Mouse (Mus musculus) gastrocnemius, adult 2 months (tissue): Measurements from ENCODE around the gene Tmbim6. TPM values are rescaled to one million over a fixed set of nuclear protein-coding genes. Genes with fewer than 3 reads are reported as not detected.

ENCODE experiments used
- DNase-seq: peaks from one replicate; pipeline ENCODE4 v3.0.0; 2022
- H3K27ac ChIP-seq: fragments of 200-600 bp; 2 replicates; pipeline ENCODE4 v1.8.1; 2022; ENCODE audit warnings: mild to moderate bottlenecking
- H3K4me3 ChIP-seq: fragments of 200-600 bp; 2 replicates; pipeline ENCODE4 v1.8.1; 2022; ENCODE audit warnings: mild to moderate bottlenecking, moderate library complexity
- CTCF ChIP-seq: fragments of 200-600 bp; IDR thresholded peaks from 2 replicates; pipeline ENCODE4 v1.8.1; 2022; ENCODE audit warnings: antibody characterized with exemption, mild to moderate bottlenecking, moderate library complexity
- intact Hi-C: fragments of 180-260 bp; cut with DNase I; formaldehyde crosslinking; loops from one replicate; pipeline ENCODE4 v1.15.1; 2025
- total RNA-seq, 2 experiments: library from RNA; stranded (reverse); gene quantifications; 2 replicates each; pipeline ENCODE4 v1.2.3; 2021

Tmbim6 gene
- total RNA-seq, 2 experiments from 2014 or later: 181 to 184 TPM

GRCm38 (mm10) chr15:99408845-99409244 is 16.2 kb downstream of the Tmbim6 start:
- DNase-seq: no peak
- intact Hi-C loops: no loop called here

GRCm38 (mm10) chr15:99411747-99412146 is 19.1 kb downstream of the Tmbim6 start:
- Histone ChIP-seq H3K4me3 (peak overlapping the region; percentile 23; the same call in 1 of the 2 replicates), H3K27ac (peak overlapping the region; percentile 63; the same call in 1 of the 2 replicates)
- intact Hi-C loops: no loop called here
- peak; percentile 43 for TF ChIP-seq CTCF
- peak; percentile 50 for DNase-seq

More at GRCm38 (mm10) chr15:99408845-99409244, 16.2 kb downstream of the Tmbim6 start:
- Histone ChIP-seq H3K4me3 (no peak overlapping the region), H3K27ac (no peak overlapping the region)
- TF ChIP-seq CTCF: no peak

DNA sequence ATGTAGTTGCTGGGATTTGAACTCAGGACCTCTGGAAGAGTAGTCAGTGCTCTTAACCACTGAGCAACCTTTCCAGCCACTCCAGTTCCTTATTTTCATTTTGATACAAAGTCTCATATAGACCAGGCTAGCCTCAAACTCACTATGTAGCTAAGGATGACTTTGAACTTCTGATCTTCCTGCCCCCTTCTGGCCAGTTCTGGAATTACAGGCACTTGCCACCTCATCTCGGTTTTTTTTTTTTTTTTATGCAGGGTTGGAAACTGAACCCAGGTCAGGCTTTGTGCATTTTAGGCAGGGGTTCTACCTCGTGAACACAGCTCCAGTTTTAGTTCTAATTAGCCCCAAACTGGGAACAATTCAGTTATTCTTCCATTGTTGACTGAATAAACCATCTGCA is 23.1 kb downstream of the Tmbim6 start:
- Histone ChIP-seq H3K4me3 (peak overlapping the region; percentile 37; the same call in 1 of the 2 replicates), H3K27ac (no peak overlapping the region)
- intact Hi-C loops: loop anchor here (1.0 kb wide), 1 partner anchor 56 kb away; no protein-coding TSS in a partner anchor
- TF ChIP-seq CTCF: peak; percentile 82
- DNase-seq: peak; percentile 61

DNA sequence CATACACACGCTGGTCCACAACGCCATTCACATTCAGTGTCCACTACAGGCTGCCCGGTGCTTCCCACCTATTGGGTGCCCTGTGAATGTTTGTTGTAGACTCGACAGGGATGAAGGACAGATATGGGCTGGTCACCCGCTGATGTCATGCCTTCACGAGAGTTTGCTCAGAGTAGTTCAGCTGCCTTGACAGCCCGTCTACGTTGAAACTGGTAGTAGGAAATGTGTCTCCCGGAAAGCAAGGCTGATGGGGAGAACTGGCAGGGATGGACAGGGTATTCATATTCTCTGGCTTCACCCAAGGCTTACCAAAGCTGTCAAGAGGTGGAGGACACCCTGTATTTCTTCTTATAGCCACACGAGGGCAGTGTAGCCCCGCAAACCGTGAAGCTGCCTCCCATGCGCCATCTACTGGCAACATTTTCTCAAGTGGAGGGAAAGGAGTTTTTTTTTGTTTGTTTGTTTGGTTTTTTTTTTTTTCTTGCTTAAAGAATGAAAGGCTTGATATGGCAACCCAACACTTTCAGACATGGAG is 23.7 kb downstream of the Tmbim6 start:
- peak; percentile 77 for DNase-seq
- no peak; the same call in 1 of the 2 replicates for TF ChIP-seq CTCF
- intact Hi-C loops: loop anchor here (1.0 kb wide), 1 partner anchor 55 kb away; no protein-coding TSS in a partner anchor
- Histone ChIP-seq H3K4me3 (peak overlapping the region; percentile 37), H3K27ac (peak overlapping the region; percentile 48)

- intact Hi-C loops: loop anchor here (1.0 kb wide), 1 partner anchor 54 kb away; no protein-coding TSS in a partner anchor
- peak overlapping the region; percentile 48 for H3K27ac ChIP-seq
These were observed 24.3 kb downstream of the Tmbim6 start for GRCm38 (mm10) chr15:99416957-99417356.

DNA sequence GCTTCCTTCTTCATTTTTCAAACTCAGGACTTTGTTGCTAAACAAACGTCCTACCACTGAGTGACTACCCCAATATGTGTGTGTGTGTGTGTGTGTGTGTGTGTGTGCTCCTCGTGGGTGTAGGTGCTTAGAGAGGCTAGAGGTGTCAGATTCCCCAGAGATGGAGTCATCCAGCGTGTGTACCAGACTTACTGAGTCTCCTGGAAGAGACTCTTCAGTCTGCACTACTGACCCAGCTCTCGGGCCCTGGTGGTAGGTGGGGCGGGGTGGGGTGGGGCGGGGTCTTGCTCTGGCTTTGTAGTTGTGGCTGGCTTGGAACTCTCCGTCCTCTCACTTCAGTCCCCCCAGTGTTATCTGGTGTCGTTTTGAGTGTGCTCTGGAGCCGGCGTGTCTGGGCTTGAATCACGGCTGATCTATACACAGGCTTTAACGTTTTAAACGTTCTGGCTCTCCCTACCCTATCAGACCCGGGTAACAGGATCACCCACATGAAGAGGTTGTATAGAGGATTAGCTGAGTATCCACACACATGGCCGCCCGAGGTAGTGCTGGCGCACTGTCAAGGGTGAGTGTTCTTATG is 25.1 kb downstream of the Tmbim6 start:
- DNase-seq: no peak
- no peak overlapping the region for H3K4me3 ChIP-seq
- H3K27ac ChIP-seq: peak overlapping the region; percentile 24; the same call in 1 of the 2 replicates
- no peak for TF ChIP-seq CTCF
- intact Hi-C loops: no loop called here

More at GRCm38 (mm10) chr15:99416957-99417356, 24.3 kb downstream of the Tmbim6 start:
- peak overlapping the region; percentile 37; the same call in 1 of the 2 replicates for H3K4me3 ChIP-seq
- DNase-seq: no peak
- TF ChIP-seq CTCF: no peak

DNA sequence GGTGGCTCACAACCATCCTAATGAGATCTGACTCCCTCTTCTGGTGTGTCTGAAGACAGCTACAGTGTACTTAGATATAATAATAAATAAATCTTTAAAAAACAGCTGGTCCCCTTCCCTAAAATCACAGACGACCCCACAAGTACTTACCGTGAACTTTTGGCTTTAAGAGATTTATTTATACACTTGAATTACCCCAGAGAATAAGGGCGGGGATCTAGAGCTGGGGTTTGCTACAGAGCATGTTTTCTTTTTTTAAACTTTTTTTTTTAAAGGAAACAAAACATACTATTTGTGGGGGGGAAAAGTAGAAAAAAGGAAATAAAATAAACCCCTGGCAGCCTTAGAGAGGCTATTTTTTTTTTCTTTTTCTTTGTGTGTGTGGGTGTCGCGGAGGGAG is 27.4 kb downstream of the Tmbim6 start:
- no peak for DNase-seq
- intact Hi-C loops: no loop called here
- H3K4me3 ChIP-seq: peak overlapping the region; percentile 55
- H3K27ac ChIP-seq: peak overlapping the region; percentile 86
- no peak for TF ChIP-seq CTCF

GRCm38 (mm10) chr15:99420521-99421014 is 27.9 kb downstream of the Tmbim6 start:
- DNase-seq: peak; percentile 85
- Histone ChIP-seq H3K27ac (peak overlapping the region; percentile 86), H3K4me3 (peak overlapping the region; percentile 55)
- intact Hi-C loops: no loop called here
- no peak for TF ChIP-seq CTCF

- no peak for DNase-seq
- TF ChIP-seq CTCF: no peak
- intact Hi-C loops: no loop called here
- peak overlapping the region; percentile 55 for H3K4me3 ChIP-seq
- peak overlapping the region; percentile 86 for H3K27ac ChIP-seq
These were observed 28.5 kb downstream of the Tmbim6 start for GRCm38 (mm10) chr15:99421152-99421551.

DNA sequence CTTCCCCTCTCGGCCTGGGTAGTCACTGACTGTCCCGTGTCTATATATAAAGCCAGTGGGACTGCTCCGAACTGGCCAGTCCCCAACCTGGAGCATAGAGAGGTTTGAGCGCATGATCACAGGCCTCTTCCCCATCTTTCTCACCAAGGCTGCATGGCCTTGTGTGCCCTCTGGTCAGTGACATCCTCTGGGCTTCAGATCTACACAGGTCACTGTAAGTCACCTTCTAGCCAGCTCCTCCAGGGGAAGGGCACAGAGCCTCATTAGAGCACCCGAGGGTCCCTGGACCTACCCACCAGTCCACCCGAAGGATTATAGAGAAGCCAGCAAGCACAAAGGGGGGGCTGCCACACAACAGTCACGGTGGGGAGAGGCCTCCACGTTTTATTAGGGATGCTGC is 29.0 kb downstream of the Tmbim6 start:
- DNase-seq: no peak
- intact Hi-C loops: no loop called here
- TF ChIP-seq CTCF: no peak
- H3K4me3 ChIP-seq: no peak overlapping the region
- peak overlapping the region; percentile 86 for H3K27ac ChIP-seq

GRCm38 (mm10) chr15:99422551-99422950 is 29.9 kb downstream of the Tmbim6 start:
- intact Hi-C loops: no loop called here

GRCm38 (mm10) chr15:99423131-99423530 is 30.4 kb downstream of the Tmbim6 start:
- no peak for DNase-seq
- TF ChIP-seq CTCF: no peak
- Histone ChIP-seq H3K4me3 (no peak overlapping the region), H3K27ac (no peak overlapping the region)
- intact Hi-C loops: no loop called here

More at GRCm38 (mm10) chr15:99422551-99422950, 29.9 kb downstream of the Tmbim6 start:
- Histone ChIP-seq H3K27ac (no peak overlapping the region), H3K4me3 (no peak overlapping the region)
- no peak for TF ChIP-seq CTCF
- no peak for DNase-seq

- Histone ChIP-seq H3K4me3 (no peak overlapping the region), H3K27ac (no peak overlapping the region)
- intact Hi-C loops: no loop called here
- no peak for TF ChIP-seq CTCF
- no peak for DNase-seq
These were observed 31.2 kb downstream of the Tmbim6 start for GRCm38 (mm10) chr15:99423884-99424283.
